Mouse (Mus musculus) embryo, embryonic 11.5 days (tissue): Measurements from ENCODE around the gene Ptpn5.

Source experiments
- DNase-seq: peaks from one replicate; pipeline ENCODE4 v3.0.0-alpha.2; 2012; ENCODE audit warnings: low read depth, low spot score

The Ptpn5 gene

DNA sequence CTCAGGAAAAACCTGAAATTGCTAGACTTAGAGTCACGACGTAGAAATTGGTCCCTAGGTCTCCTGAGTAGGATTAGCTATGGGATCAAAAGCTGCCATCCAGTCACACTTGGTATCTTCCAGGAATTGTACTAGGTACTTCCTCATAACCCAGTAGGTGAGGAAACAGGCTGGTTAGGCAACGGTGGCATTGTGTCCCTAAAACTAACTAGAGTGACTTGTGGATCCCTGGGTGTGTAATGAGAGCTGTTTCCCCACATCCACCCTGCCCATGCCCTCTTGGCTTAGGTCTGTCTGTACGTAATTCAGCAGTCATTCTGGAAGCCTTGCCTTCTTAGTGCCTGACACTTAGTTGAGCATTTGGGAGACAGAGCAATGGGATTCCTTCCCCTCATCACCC lies 77.2 kb downstream of the Ptpn5 start:
- DNase-seq: no peak

DNA sequence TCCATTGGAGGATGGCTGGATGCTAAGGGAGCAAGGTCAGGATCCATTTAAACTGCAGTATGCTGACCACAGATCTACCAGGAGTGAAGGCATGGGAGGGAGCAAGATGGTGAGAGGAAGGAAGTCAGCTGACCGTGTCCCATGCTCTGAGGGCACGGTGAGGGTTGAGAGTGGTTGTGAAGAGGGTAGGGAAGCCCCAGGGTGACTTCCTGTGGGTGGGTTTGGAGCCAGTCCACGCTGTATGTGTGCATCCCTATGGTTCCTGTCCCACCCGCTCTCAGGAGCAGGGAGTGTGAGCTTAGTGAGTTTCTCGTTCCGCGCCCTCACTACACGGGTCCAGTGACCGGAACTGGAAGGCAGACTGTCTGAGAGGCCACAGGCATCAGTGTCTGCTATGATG lies 77.7 kb downstream of the Ptpn5 start:
- DNase-seq: no peak

DNA sequence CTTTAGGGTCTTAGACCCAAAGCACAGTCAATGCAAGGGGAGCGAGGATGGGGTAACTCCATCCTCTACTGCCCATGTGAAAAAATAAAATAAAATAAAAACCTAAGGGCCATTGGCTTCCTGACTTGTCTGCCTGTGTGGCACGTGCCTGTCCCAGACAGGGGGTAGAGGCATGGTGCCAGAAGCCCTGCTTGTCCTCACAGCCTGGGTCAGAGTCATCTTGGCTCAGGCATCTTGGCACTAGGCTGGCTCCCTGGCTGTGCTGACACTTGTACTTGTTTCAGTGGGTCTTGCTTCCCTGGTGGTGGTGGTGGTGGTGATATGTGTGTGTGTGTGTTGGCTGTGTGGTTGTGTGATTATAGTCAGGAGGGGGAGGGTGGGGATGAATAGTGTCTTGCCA lies 78.8 kb downstream of the Ptpn5 start:
- DNase-seq: no peak

DNA sequence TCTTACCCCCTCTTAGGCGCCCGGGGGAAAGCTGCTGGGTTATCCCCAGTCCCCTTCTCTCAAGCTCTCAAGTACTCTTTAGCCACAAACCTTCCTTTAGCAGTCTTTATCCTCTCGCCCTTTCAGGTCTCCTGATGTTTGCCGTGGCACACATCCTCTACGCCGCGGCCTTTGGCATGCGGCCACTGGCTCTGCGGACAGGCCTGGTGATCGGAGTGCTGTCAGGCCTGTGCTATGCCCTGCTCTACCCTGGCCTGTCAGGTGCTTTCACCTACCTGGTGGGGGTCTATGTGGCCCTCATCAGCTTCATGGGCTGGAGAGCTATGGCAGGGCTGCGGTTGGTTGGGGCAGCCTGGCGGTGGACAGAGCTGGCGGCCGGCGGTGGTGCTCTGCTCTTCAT lies 80.2 kb downstream of the Ptpn5 start:
- DNase-seq: no peak

DNA sequence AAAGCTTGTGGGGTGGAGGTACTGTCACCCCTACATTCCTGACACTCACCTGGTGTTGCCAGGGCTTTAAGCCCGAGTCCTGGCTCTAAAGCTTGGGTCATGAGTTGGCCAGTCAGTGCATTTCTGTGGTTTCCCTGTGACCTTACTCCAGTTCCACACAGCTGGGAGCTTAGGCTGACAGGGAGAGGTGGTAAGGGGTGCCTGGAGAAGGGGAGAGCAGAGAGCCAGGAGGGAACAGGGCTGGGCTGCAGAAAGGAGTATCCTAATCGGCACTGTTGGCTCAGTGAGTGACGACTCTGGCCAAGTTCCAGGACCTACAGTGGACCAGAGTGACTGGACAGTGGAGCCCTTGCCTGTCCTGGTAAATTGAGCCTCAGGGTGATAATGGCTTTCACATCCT lies 81.2 kb downstream of the Ptpn5 start:
- DNase-seq: no peak

DNA sequence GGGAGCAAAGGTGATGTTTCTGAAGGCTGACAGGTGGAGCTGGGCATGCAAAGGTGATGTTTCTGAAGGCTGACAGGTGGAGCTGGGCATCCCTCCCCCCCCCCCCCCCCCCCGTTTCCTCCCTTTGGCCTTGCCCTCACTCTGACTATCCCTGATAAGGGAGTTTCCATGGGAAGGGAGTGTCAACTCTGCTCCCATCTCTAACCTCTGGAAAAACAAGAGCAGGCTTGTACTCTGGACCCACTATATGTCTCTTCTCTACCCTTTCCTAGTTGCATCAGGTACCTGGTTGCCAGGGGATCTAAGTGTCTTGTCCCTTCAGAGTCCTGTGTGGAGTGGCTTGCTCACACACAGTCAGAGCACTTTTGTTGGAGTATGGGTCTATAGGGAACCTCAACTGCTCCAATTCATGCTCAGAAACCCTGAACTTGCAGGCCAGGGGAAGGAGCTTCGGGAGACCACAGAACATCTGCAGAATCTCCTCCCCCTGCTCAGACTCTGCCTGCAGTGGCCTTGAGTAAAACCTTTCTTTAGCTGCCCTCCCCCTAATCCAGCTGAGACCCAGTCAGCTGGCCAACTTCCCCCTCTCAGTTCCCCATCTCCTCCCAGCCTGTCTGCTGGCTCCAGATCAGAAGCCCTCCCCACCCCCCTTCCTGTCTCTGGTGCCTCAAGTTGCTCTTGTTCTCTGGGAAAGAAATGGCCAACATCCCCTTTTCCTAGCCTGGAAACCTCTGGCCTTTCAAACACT lies 81.9 kb downstream of the Ptpn5 start:
- DNase-seq: peak; percentile 13

DNA sequence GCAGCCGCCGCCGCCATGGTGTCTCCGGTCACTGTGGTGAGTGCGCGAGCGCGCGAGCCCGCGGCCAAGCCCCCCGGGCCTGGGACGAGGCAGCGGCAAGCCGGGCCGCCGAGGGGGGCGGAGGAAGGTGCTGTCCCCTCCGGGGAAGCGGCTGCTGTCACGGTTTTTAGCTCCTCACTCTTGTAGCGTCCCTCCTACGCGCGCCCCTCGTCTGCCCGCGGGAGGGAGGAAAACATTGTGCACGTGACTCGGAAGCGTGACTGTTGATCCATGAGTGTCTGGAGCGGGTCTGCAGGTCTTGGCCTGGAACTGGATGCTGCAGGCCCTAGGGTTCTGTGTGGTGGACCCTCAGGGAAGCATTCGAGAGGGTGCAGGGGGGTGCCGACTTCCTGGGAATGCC lies 82.7 kb downstream of the Ptpn5 start:
- DNase-seq: peak; percentile 34

DNA sequence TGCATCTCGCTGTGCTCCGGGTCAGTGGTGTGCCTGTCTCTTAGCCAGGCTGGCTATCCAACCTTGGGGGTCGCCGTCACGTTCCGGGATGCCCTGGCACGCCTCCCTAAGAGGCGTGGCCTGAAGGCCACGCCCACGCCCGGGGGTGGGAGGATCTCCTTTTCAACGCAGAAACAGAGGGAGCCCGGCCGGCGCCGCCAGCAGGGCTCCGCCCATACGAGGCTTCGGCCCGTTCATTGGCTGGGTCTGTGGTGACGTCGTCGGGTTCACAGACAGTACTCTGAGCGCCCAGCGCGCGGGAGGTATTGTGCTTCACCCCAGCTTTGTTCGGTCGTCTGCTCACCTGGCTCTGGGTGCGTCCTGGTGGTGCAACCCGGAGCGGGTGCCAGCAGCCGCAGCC lies 83.1 kb downstream of the Ptpn5 start, which contains the start of gene Tmem86a:
Gene Tmem86a (plus strand): TSS at position 236 of the 400 bp plus-strand sequence.
- peak; percentile 96 for DNase-seq

DNA sequence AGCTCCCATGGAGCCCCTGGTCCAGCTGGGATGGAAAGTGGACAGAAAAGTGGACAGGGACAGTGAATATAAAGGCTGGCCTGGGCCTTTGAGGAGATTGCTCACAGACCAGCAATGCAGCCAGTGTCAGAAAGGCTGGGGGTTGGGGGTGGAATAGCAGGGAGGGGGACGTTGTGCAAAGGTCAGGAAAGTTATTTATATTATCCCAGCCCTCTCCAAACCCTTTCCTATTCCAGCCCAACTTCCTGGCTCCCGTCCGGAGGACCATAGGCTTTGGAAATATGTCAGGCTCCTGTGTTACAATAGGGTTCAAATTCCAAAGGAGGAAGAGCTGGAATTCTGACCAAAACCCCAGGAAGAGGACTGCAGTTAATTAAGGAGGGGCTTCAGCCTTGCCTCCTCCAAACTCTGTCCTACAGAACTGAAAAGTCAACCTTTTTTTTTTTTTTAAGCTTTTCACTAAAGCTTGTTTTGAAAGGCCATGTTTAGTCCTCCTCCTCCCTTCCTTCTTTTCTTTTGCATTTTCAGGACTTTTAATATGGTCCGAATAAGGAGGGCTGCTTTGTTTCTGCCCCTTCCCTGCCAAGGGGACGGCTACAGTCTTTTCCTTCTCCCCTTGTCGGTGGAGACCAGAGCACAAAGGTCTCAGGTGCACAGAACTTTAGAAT lies 90.5 kb downstream of the Ptpn5 start:
- no peak for DNase-seq

DNA sequence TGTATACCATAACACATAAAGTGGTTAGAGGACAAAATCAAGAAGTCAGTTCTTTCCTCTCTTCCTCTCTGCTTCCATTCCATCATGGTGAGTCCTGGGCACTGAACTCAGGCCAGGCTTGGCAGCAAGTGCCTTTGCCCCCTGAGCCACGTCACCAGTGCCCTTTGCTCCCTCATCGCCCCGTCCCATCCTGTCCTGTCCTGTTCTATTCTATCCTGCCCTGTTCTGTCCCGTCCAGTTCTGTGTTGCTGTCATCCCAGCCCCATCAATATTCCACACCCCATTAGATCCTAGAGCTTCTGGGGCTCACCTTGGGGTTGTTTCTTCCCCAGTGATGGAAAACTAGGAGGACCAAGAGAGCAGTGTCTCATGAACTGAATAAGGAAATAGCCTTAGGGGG lies 91.4 kb downstream of the Ptpn5 start:
- DNase-seq: no peak

DNA sequence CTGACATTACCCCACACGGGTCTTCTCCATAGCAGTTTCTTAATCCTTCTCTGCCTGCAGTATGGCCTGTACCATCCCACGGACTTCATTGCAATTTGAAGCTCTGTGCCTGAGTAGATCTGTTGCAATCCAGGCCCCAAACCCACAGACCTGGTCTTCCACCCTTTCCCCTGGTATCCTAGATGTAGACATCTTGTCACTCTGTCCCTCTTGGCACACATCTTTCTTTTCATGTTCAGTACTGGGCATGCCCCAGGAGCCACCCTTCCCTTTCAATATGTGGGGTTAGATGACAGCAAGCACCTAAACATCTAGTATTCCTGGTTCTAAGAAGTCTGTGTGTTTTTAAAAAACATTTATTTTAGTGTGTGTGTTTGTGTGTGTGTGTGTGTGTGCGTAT lies 91.8 kb downstream of the Ptpn5 start:
- no peak for DNase-seq

DNA sequence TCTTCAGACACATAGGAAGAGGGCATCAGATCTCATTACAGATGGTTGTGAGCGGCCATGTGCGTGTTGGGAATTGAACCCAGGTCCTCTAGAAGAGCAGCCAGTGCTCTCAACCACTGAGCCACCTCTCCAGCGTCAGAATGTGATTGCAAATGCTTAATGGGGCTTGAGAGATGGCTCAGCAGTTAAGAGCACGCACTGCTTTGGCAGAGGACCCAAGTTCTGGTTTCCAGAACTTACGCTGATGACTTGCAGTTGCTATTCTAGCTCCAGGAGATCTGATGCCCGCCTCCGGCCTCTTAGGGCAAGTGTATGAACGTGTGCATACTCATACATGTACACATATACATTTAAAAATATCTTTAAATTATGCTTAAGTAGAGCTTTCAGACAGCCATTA lies 98.1 kb downstream of the Ptpn5 start:
- no peak for DNase-seq

DNA sequence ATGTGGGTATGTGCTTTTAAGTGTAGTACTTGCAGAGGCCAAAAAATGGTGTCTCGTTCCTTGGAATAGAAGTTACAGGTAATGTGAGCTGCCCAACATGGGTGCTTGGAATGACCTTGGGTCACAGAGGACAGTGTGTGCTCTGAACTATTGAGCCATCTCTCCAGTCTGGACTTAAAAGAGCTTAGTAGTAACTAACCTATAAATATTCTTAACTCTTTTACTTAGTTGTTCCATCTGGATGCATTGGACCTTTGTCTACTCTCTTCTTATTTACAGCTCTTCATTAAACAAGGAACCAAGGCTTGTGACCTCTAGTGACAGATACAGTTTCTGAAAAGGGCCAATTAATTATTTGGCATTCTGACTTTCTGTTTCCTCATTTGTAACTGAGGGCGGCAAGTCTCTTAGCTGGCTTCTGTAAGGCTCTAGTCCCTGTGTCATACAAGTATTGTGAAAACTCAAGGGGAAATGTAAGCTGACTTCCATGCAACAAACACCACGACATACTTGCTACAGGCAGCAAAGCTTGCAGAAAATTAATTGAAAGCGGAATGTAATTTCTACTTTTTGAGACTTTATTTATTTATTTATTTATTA lies 98.6 kb downstream of the Ptpn5 start:
- DNase-seq: no peak

DNA sequence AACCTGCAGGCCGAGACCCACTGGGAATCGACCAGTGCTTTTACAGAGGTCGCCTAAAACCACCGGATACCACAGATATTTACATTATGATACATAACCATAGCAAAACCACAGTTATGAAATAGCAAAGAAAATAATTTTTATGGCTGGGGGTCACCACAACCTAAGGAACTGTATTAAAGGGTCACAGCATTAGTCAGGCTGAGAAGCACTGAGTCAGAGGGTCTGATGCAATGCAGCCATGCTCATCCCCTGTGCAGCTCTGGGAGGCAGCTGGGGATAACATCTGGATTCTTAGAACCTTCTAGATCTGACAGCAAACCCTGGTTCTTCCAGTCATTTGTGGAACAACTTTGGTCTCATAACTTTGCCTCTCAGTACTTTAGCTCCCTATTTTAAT lies 102.1 kb downstream of the Ptpn5 start:
- DNase-seq: no peak

DNA sequence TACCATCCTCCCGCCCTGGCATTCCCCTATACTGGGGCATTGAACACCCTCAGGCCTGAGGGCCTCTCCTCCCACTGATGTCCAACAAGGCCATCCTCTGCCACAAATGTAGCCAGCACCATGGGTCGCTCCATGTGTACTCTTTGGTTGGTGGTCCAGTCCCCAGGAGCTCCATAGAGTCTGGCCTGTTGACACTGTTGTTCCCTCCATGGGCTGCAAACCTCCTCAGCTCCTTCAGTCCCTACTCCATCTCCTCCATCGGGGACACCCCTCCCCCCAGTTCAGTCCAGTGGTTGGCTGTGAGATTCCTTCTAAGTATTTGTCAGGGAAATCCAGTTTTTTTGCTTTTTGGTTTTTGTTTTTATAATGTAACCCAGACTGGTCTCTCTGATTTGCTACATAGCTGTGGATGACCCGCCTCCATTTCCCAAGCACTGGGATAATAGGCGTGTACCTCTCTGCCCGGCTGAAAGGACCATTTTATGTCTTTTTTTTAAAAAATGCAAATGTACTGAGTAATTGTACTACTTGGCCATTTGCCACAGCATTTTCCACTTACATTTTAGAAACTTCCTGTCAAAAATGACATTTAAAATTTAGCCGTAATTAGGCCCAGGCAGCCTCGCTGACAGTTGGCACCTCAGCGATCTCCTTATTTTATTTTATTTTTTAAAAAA lies 102.8 kb downstream of the Ptpn5 start:
- DNase-seq: no peak
